Mouse (Mus musculus): ENCODE measurements around the gene Olfr1082. TPM values are rescaled to one million over a fixed set of nuclear protein-coding genes. Genes with fewer than 3 reads are reported as not detected.
"Not testable (repeated sequence)": the region's sequence is repeated elsewhere in the genome, so short reads cannot be mapped to it uniquely, and the experiment has no call there.

The Olfr1082 gene
- total RNA-seq (2022) = not detected

GRCm38 (mm10) chr2:86598866-86599265 lies at the start of gene Olfr1082:
TSS of gene Olfr1082 (minus strand) at chr2:86598966.
- DNase-seq = not testable (repeated sequence)

DNA sequence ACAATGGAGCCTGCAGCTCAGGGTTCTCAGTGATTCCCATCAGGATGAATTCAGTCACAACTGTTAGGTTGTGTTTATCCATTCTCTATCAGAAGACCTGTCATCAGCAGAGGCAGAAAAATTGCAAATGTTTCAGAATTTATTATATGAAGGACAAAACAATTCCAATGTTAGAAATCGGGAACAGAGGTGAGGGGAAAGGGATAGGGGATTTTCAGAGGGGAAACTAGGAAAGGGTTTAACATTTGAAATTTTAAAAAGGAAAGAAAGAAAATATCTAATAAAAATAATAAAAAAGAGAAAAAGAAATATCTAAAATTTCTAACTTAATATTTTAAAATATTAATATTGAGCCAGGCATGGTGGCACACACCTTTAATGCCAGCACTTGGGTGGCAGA lies 40.9 kb upstream of the Olfr1082 start, which contains the start of gene Olfr1084:
Olfr1084 (minus strand) TSS at position 101 of the 400 bp plus-strand sequence.
- DNase-seq = not testable (repeated sequence)

GRCm38 (mm10) chr2:86558135-86558534 lies 40.6 kb downstream of the Olfr1082 start, which contains the start of gene Olfr1080:
TSS of gene Olfr1080 (minus strand) at chr2:86558235.
- DNase-seq = not testable (repeated sequence)

Other genes starting within 250 kb of the Olfr1082 start
- not detected for gene Olfr1055, start 248.7 kb downstream of the Olfr1082 start, total RNA-seq (2022)
- not detected for gene Olfr1056, start 236.5 kb downstream of the Olfr1082 start, total RNA-seq (2022)
- gene Olfr1057, start 220.6 kb downstream of the Olfr1082 start, total RNA-seq (2022) = not detected
- not detected for gene Olfr1058, start 210.4 kb downstream of the Olfr1082 start, total RNA-seq (2022)
- not detected for gene Olfr1061, start 184.9 kb downstream of the Olfr1082 start, total RNA-seq (2022)
- gene Olfr1062, start 172.2 kb downstream of the Olfr1082 start, total RNA-seq (2022) = not detected
- gene Olfr1065, start 148.4 kb downstream of the Olfr1082 start, total RNA-seq (2022) = not detected
- not detected for gene Olfr1066, start 142.7 kb downstream of the Olfr1082 start, total RNA-seq (2022)
- not detected for gene Olfr228, start 111.6 kb downstream of the Olfr1082 start, total RNA-seq (2022)
- not detected for gene Olfr1076, start 90.5 kb downstream of the Olfr1082 start, total RNA-seq (2022)
- not detected for gene Olfr1079, start 56.5 kb downstream of the Olfr1082 start, total RNA-seq (2022)
- not detected for gene Olfr1080, start 40.7 kb downstream of the Olfr1082 start, total RNA-seq (2022)
- gene Olfr1084, start 40.8 kb upstream of the Olfr1082 start, total RNA-seq (2022) = not detected
- gene Olfr1085, start 63.1 kb upstream of the Olfr1082 start, total RNA-seq (2022) = not detected
- not detected for gene Olfr1086, start 81.1 kb upstream of the Olfr1082 start, total RNA-seq (2022)
- not detected for gene Olfr1087, start 99.4 kb upstream of the Olfr1082 start, total RNA-seq (2022)
- gene Olfr1089, start 134.7 kb upstream of the Olfr1082 start, total RNA-seq (2022) = not detected
- gene Olfr1090, start 160.0 kb upstream of the Olfr1082 start, total RNA-seq (2022) = not detected
- gene Olfr1093, start 183.5 kb upstream of the Olfr1082 start, total RNA-seq (2022) = not detected
- gene Olfr141, start 211.1 kb upstream of the Olfr1082 start, total RNA-seq (2022) = not detected
- not detected for gene Olfr1094, start 225.7 kb upstream of the Olfr1082 start, total RNA-seq (2022)